Mouse (Mus musculus) limb, embryonic 10.5 days (tissue): ENCODE measurements around the gene Tbc1d8. TPM values are rescaled to one million over a fixed set of nuclear protein-coding genes. Genes with fewer than 3 reads are reported as not detected.

ENCODE experiments used
- DNase-seq: peaks from one replicate; pipeline ENCODE4 v3.0.0-alpha.2; 2017; ENCODE audit warnings: low spot score
- H3K27ac ChIP-seq: fragments of 300-500 bp; sonication (generic); 2 replicates; pipeline ENCODE4 v1.5.1; 2016; ENCODE audit warnings: mild to moderate bottlenecking
- H3K27me3 ChIP-seq: fragments of 300-500 bp; sonication (generic); 2 replicates; pipeline ENCODE4 v1.6.1; 2016; ENCODE audit warnings: low read depth, mild to moderate bottlenecking; ENCODE audit not compliant: poor library complexity, severe bottlenecking
- H3K36me3 ChIP-seq: fragments of 300-500 bp; sonication (generic); 2 replicates; pipeline ENCODE4 v1.6.1; 2016; ENCODE audit warnings: mild to moderate bottlenecking, moderate library complexity
- H3K4me1 ChIP-seq: fragments of 300-500 bp; sonication (generic); 2 replicates; pipeline ENCODE4 v1.6.1; 2016
- H3K4me3 ChIP-seq: fragments of 300-500 bp; sonication (generic); 2 replicates; pipeline ENCODE4 v1.5.1; 2016; ENCODE audit warnings: mild to moderate bottlenecking, moderate library complexity
- H3K9me3 ChIP-seq: fragments of 300-500 bp; sonication (generic); replicated peaks from 2 replicates; pipeline ENCODE4 v1.6.1; 2016; ENCODE audit warnings: mild to moderate bottlenecking
- WGBS: fragments of 180-500 bp; shearing (Covaris S2); methylation state at CpG from one replicate; pipeline ENCODE4 v1.1.7; 2016; 5-methylcytosine and 5-hydroxymethylcytosine counted together
- polyA plus RNA-seq: library from polyadenylated mRNA; unstranded; fragments of >200 nt; fragmentation: Nextera tagmentation; extraction: Ambion mirVana; gene quantifications from 2 replicates; pipeline ENCODE4 v1.2.1, GENCODE M21; 2016

Gene Tbc1d8
- polyA plus RNA-seq, 1 experiment from 2014 or later = 5.1 TPM

DNA sequence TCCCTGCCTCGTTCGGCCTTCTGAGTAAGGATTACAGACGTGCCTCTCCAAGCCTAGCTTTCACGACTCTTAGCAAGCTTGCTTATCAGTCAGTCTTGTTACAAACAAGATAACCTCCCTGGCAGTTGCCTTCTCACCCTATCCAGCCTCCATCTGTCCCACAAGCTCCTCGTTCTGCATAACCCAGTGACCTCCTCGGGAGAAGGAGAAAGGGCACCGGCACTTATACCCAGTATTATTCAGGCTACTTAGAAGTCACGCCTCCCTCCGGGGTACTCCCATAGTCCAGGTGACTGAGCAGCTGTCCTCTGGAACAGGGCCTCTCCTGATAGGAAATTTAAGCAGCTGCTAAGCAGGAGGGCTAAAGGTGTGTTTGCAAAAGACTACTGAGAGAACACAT, 48.5 kb downstream of the Tbc1d8 start:
- DNase-seq = no peak
- H3K36me3 ChIP-seq = no peaks in the 10 kb centered on the region
- no peaks in the 10 kb centered on the region for H3K27me3 ChIP-seq
- H3K27ac ChIP-seq = no peak overlapping the region
- no peaks in the 10 kb centered on the region for H3K9me3 ChIP-seq
- no peaks in the 10 kb centered on the region for H3K4me1 ChIP-seq
- WGBS = 71% methylated on average over 9 of the region's 9 CpGs
- H3K4me3 ChIP-seq = no peak overlapping the region

DNA sequence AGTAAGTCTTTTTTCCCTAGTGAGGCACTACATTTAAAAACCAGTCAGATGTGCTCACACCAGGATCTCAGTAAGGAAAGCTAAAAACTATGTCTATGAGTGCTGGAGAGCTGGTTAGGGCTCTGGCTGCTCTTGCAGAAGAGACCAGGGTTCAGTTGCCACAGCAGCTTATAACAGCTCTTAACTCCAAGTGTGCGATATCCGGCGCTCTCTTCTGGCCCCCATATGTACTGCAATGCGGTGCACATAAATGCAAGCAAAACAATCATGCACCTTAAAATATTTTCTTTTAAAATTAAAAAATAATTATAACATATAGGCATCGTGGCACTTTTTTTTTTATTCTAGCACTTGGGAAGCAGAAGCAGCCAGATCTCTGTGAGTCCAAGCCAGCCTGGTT, 49.5 kb downstream of the Tbc1d8 start:
- WGBS = 93% methylated on average over 5 of the region's 5 CpGs
- no peak for DNase-seq
- Histone ChIP-seq H3K4me3 (no peak overlapping the region), H3K4me1 (no peaks in the 10 kb centered on the region), H3K27me3 (no peaks in the 10 kb centered on the region), H3K36me3 (no peaks in the 10 kb centered on the region), H3K27ac (no peak overlapping the region), H3K9me3 (no peaks in the 10 kb centered on the region)

DNA sequence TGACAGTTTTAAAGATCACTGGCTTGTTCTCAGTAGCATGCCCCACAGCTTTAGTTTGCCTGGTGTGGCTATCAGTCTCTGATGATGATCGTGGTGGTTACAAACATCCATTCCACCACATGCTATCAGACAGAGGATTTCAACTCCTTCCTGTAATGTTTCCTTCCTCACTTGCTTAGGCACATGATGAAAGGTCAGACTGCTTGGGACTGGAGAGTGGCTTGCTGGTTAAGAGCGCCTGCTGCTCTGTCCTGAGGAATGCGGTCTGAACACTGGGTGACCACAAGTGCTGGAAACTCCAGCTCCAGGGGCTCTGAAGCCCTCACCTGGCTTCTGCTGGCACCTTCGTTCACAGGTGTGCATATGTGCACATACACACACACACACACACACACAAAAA, 50.3 kb downstream of the Tbc1d8 start:
- Histone ChIP-seq H3K9me3 (no peaks in the 10 kb centered on the region), H3K27ac (no peak overlapping the region), H3K36me3 (no peaks in the 10 kb centered on the region), H3K27me3 (no peaks in the 10 kb centered on the region), H3K4me3 (no peak overlapping the region), H3K4me1 (no peaks in the 10 kb centered on the region)
- WGBS = 83% methylated on average over 4 of the region's 4 CpGs
- no peak for DNase-seq

DNA sequence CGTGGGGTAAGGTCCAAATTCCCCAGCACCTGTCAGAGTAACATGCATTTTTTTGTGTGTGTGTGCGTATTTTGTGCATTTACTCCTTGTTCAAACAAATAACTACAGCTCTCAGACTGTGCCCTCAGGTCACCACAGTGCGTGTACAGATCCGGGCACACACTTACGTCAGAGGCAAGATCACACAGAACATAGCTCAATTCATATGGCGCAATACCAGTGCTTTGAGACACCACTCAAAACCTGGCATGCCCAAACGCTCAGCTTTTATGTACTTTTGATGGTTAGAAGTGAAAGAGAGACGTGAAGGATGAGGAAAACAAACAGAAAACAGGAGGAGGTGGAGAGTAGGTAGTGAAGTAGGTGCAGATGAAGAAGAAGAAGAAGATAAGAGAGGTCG, 53.1 kb downstream of the Tbc1d8 start:
- 96% methylated on average over 9 of the region's 9 CpGs for WGBS
- no peaks in the 10 kb centered on the region for H3K9me3 ChIP-seq
- no peak for DNase-seq

DNA sequence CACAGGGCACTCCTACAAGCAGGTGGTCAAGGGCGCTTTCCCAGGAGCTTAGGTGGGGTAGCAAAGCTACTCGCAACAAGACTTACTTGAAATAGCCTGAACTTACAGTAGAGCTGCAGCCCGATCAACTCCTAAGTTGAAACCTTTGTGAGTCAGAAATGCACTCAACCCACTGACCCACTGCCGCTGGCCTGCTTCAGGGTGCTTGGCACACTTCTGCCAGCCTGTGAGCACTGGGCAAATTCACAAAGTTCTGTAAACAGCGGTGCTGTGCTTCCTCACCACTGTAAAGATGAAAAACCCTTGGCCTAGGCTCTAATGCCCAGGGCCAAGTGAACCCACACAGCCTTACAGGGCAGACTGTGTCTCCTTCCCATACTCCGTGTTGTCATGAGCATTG, 57.6 kb downstream of the Tbc1d8 start:
- no peaks in the 10 kb centered on the region for H3K27me3 ChIP-seq
- H3K9me3 ChIP-seq = no peaks in the 10 kb centered on the region
- DNase-seq = no peak
- 0 out of 2 replicates have a peak overlapping the region, but pooled peaks have one; percentile 11 for H3K27ac ChIP-seq
- no peaks in the 10 kb centered on the region for H3K36me3 ChIP-seq
- H3K4me1 ChIP-seq = peaks cover 8% of the 10 kb centered on the region
- 94% methylated on average over 6 of the region's 6 CpGs for WGBS
- H3K4me3 ChIP-seq = no peak overlapping the region

More for the DNA sequence above, 53.1 kb downstream of the Tbc1d8 start:
- Histone ChIP-seq H3K36me3 (no peaks in the 10 kb centered on the region), H3K4me3 (no peak overlapping the region), H3K27ac (no peak overlapping the region), H3K4me1 (no peaks in the 10 kb centered on the region), H3K27me3 (no peaks in the 10 kb centered on the region)

DNA sequence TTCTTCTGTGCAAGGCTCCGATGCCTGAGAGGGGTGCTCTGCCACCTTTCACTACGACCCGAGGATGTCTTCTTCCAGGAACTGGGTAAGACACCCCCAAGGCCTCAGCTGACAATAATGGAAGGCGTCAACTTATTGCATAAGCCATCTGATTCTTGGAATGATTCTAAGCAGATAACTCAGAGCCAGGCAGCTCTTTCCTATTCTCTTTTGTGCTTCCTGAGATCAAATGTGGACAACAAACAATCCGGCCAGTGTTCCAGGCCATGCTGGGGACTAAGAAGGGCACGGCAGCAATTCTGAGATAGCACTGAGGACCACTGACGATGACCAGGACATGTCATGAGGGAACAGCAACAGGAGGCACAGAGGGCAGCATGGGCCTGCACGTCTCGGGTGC, 59.7 kb downstream of the Tbc1d8 start:
- 84% methylated on average over 9 of the region's 9 CpGs for WGBS
- H3K27ac ChIP-seq = no peak overlapping the region

DNA sequence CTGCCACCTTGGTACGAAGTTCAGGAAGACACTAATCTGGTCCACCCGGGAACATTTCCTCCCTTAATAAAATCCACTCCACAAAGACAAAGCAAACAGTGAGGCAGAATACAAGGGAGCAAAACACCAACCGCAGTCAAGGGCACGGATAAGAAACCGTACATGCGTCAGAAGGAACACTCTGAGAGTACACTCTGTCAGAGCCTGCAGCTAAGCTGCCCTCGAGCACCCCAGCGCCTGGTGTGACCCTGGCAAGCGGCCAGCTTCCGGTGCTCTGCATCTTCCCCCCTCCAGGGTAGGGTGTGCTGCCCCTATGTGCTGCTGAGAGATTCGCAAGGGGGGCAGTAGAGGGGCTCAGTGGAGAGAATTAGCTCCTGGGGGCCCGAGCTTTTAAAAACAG, 60.7 kb downstream of the Tbc1d8 start:
- H3K9me3 ChIP-seq = no peaks in the 10 kb centered on the region
- peaks cover 8% of the 10 kb centered on the region for H3K4me1 ChIP-seq
- DNase-seq = no peak
- no peak overlapping the region for H3K4me3 ChIP-seq
- no peaks in the 10 kb centered on the region for H3K36me3 ChIP-seq
- peak overlapping the region; percentile 54 for H3K27ac ChIP-seq
- H3K27me3 ChIP-seq = no peaks in the 10 kb centered on the region
- 53% methylated on average over 12 of the region's 12 CpGs for WGBS

More for the DNA sequence above, 59.7 kb downstream of the Tbc1d8 start:
- DNase-seq = no peak
- H3K9me3 ChIP-seq = no peaks in the 10 kb centered on the region
- H3K36me3 ChIP-seq = no peaks in the 10 kb centered on the region
- H3K4me1 ChIP-seq = peaks cover 8% of the 10 kb centered on the region
- no peak overlapping the region for H3K4me3 ChIP-seq
- H3K27me3 ChIP-seq = no peaks in the 10 kb centered on the region

DNA sequence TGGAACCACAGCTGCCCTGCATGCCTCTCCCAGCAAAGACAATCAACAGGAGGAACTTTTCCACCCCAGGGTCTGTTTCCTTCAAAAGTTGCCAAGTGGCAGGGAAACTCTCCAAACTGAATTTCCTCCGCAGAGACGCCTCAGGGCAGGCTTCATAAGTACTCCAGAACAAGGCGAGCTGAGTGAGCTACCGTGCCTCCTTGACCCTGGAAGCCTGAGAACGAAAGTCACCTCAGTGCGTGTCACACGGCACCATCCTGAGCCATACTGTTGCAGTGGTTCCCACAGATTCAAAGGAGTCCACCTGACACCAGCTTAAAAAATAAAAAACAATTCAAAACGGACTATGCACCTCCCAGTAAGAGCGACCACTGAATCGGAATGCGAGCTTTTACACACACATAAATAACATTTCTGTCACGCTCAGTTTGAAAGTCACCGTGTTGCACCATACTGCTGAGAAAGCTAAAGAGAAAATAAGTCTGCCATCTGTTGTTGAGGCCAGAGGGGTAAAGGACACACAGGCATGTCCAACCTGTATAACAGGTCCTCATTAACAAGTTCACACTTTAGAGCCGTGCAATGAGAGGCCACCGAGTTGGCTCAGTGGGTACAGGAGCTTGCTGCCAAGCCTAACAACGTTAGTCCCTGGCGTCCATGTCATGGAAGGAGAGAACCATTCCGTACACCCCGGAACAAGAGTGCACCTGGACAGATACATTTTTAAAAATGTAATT, 68.3 kb downstream of the Tbc1d8 start:
- H3K4me1 ChIP-seq = peaks cover 2% of the 10 kb centered on the region; the same call in 1 of the 2 replicates
- WGBS = 88% methylated on average over 19 of the region's 19 CpGs

DNA sequence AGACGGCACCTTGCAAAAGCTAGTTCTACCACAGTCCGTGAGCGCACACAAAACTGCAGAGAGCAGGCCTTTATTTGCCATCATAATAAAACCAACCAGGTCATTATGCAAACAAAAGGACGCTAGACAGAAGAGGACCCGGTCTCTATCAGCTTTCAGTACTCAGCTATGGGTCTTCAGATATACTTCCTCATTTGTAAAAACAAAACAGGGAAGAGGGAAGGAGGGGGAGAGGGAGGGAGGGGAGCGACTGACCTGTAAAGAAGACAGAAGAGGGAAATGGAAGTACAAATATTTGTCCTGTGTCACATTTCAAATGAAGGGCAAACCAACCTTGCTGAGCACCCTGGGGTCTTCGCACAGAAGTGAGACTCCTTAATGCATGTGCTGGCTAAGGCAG, 69.9 kb downstream of the Tbc1d8 start:
- Histone ChIP-seq H3K4me3 (no peak overlapping the region), H3K4me1 (peaks cover 2% of the 10 kb centered on the region; the same call in 1 of the 2 replicates), H3K36me3 (no peaks in the 10 kb centered on the region), H3K9me3 (no peaks in the 10 kb centered on the region), H3K27me3 (no peaks in the 10 kb centered on the region), H3K27ac (peak overlapping the region; percentile 36; the same call in 1 of the 2 replicates)
- no peak for DNase-seq
- WGBS = 87% methylated on average over 7 of the region's 7 CpGs

More for the DNA sequence above, 68.3 kb downstream of the Tbc1d8 start:
- no peak overlapping the region for H3K4me3 ChIP-seq
- H3K9me3 ChIP-seq = no peaks in the 10 kb centered on the region
- no peaks in the 10 kb centered on the region for H3K27me3 ChIP-seq
- H3K36me3 ChIP-seq = no peaks in the 10 kb centered on the region
- DNase-seq = no peak
- H3K27ac ChIP-seq = no peak overlapping the region

DNA sequence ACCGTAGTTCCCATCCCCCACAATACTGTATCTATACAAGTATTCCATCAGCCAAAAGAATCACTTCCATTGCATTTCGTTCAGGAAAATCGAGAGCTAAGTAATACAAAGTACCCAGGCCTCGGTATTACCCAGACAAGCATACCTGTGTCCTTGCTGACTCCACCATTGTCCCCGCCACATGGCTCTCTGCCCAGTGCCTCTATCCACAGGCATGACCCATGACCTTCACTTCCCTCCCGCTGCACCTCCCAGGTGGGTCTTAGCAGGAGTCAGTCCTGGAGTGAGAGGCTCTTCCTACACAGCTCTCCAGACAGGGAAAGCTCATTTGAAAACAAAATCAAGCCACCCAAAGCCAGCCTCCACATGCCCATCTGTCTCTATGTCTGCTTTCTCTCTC, 70.4 kb downstream of the Tbc1d8 start:
- Histone ChIP-seq H3K4me3 (no peak overlapping the region), H3K27ac (peak overlapping the region; percentile 36; the same call in 1 of the 2 replicates), H3K4me1 (peaks cover 2% of the 10 kb centered on the region; the same call in 1 of the 2 replicates), H3K9me3 (no peaks in the 10 kb centered on the region), H3K27me3 (no peaks in the 10 kb centered on the region), H3K36me3 (no peaks in the 10 kb centered on the region)
- WGBS = 89% methylated on average over 6 of the region's 6 CpGs
- no peak for DNase-seq

DNA sequence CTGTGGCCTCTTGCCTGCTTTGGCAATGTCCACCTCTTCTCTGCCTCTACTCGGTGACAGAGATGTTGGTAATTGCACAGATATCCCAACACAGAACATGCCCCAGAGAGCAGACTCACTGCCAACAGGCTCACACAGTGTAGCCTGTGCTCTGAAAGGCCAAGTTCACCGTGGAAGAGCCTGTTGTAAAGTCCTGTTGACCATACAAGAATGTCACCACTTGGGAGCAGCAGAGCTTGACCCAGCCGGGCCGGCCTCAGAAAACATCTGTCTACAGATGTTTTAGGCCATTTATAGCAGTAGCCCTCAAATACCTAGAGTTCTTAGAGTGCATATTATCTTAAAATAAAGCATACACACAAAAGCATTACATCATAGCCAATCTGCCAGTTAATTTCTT, 71.4 kb downstream of the Tbc1d8 start:
- DNase-seq = no peak
- H3K27me3 ChIP-seq = no peaks in the 10 kb centered on the region
- no peaks in the 10 kb centered on the region for H3K36me3 ChIP-seq
- WGBS = 81% methylated on average over 4 of the region's 4 CpGs
- peaks cover 2% of the 10 kb centered on the region; the same call in 1 of the 2 replicates for H3K4me1 ChIP-seq
- H3K4me3 ChIP-seq = no peak overlapping the region
- H3K9me3 ChIP-seq = no peaks in the 10 kb centered on the region
- no peak overlapping the region for H3K27ac ChIP-seq

DNA sequence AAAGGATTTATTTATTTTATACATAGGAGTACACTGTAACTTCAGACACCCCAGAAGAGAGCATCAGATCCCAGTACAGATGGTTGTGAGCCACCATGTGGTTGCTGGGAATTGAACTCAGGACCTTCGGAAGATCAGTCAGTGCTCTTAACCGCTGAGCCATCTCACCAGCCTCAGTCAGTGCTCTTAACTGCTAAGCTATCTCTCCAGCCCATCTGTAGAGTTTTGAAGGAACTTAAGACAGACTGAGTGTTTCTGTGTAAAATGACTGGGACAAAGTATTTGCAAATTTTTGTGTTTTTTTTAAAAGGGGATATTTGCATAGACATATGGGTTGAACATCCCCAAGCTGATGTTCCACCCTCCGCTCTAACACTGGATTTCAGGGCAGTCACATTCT, 78.4 kb downstream of the Tbc1d8 start:
- Histone ChIP-seq H3K4me3 (no peak overlapping the region), H3K9me3 (no peaks in the 10 kb centered on the region), H3K4me1 (no peaks in the 10 kb centered on the region), H3K27me3 (no peaks in the 10 kb centered on the region), H3K27ac (no peak overlapping the region), H3K36me3 (no peaks in the 10 kb centered on the region)
- 93% methylated on average over 3 of the region's 3 CpGs for WGBS
- DNase-seq = no peak

DNA sequence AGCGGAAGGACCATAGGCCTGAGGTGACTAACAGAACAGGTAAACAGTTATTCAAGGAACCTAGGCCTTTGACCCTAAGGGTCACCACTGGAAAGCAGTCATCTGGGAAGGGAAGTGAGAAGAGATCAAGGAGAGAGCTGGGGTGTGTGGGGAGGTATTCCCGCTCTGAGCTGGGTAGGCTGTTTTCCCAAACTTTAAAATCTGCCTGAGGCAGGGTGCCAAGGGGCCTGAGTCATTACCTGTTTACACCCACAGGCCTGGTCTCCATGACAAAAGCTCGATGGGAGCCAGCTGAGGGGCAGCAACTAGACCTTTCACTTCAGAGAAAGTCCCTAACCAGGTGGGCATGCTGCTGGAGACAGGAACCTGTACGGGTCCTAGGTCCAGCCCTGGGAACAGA, 79.3 kb downstream of the Tbc1d8 start:
- DNase-seq = no peak

More for the DNA sequence above, 79.3 kb downstream of the Tbc1d8 start:
- Histone ChIP-seq H3K27ac (no peak overlapping the region), H3K9me3 (no peaks in the 10 kb centered on the region), H3K27me3 (no peaks in the 10 kb centered on the region), H3K36me3 (no peaks in the 10 kb centered on the region), H3K4me1 (no peaks in the 10 kb centered on the region; the same call in 1 of the 2 replicates), H3K4me3 (no peak overlapping the region)
- 60% methylated on average over 4 of the region's 4 CpGs for WGBS
